8 mouse cellular contexts compared by ENCODE assay signal in genomic region chr13:9094186-9094980, GRCm38 (mm10). TPM values are rescaled to one million over a fixed set of nuclear protein-coding genes. Genes with fewer than 3 reads are reported as not detected.
A peak's percentile ranks its signal among the peaks of the same experiment; 100 is the strongest.
DNase-seq lines count a peak whose midpoint lies in the region; ATAC-seq and TF ChIP-seq lines count a peak whose summit lies in the region.

No protein-coding gene starts in this region.

- peak in 1 of 2 experiments; percentile 14 for DNase-seq in layer of hippocampus, adult 2 months (ENCODE audit: low spot score in 2 of 2)
- DNase-seq in layer of hippocampus, adult 18-20 months (ENCODE audit: low spot score in 2 of 2), result no peak
- no peak for DNase-seq in hindbrain, embryonic 14.5 days (ENCODE audit: low spot score)
- peak; percentile 95 for DNase-seq in midbrain, embryonic 11.5 days (ENCODE audit: low spot score, missing footprints)

- H3K27ac ChIP-seq in layer of hippocampus, adult 2 months, result peak overlapping the region; percentile 93
- H3K27ac ChIP-seq in bone marrow macrophage, adult 2 months (ENCODE audit: insufficient read depth, low read depth, low read length), result peak overlapping the region; percentile 90
- peak overlapping the region; percentile 58 for H3K27ac ChIP-seq in forebrain, embryonic 16.5 days (ENCODE audit: low read length)
- H3K27ac ChIP-seq in hindbrain, embryonic 14.5 days, result peak overlapping the region; percentile 90
- peak overlapping the region; percentile 92 for H3K27ac ChIP-seq in limb, embryonic 13.5 days
- peak overlapping the region; percentile 62 for H3K27ac ChIP-seq in midbrain, embryonic 11.5 days (ENCODE audit: low read depth, low read length)
- H3K27ac ChIP-seq in stomach, embryonic 14.5 days (ENCODE audit: low read length), result peak overlapping the region; percentile 98

- H3K9me3 ChIP-seq in forebrain, embryonic 16.5 days (ENCODE audit: control insufficient read depth, low read length), result no peaks in the 10 kb centered on the region
- H3K9me3 ChIP-seq in hindbrain, embryonic 14.5 days (ENCODE audit: control insufficient read depth, low read length), result no peaks in the 10 kb centered on the region
- no peaks in the 10 kb centered on the region for H3K9me3 ChIP-seq in limb, embryonic 13.5 days
- H3K9me3 ChIP-seq in midbrain, embryonic 11.5 days (ENCODE audit: control insufficient read depth, low read length), result no peaks in the 10 kb centered on the region
- H3K9me3 ChIP-seq in stomach, embryonic 14.5 days (ENCODE audit: control insufficient read depth, low read depth, low read length), result no peaks in the 10 kb centered on the region

- H3K4me1 ChIP-seq in bone marrow macrophage, adult 2 months (ENCODE audit: control insufficient read depth, insufficient read depth, low read length), result peaks cover 19% of the 10 kb centered on the region
- H3K4me1 ChIP-seq in forebrain, embryonic 16.5 days (replicated peaks; ENCODE audit: control insufficient read depth, insufficient read depth, low read length), result peaks cover 21% of the 10 kb centered on the region
- peaks cover 26% of the 10 kb centered on the region for H3K4me1 ChIP-seq in hindbrain, embryonic 14.5 days (replicated peaks; ENCODE audit: control insufficient read depth, insufficient read depth, low read length)
- peaks cover 21% of the 10 kb centered on the region for H3K4me1 ChIP-seq in limb, embryonic 13.5 days
- H3K4me1 ChIP-seq in midbrain, embryonic 11.5 days (ENCODE audit: control insufficient read depth, insufficient read depth, low read length), result peaks cover 6% of the 10 kb centered on the region
- peaks cover 9% of the 10 kb centered on the region; the same call in 1 of the 2 replicates for H3K4me1 ChIP-seq in stomach, embryonic 14.5 days (ENCODE audit: control insufficient read depth, insufficient read depth, low read length)

- TF ChIP-seq POLR2A in bone marrow macrophage, adult 2 months (IDR thresholded peaks at IDR 0.05; ENCODE audit: borderline replicate concordance, low read depth, low read length), result no peak

- no peaks in the 10 kb centered on the region for H3K36me3 ChIP-seq in forebrain, embryonic 16.5 days (ENCODE audit: control insufficient read depth, insufficient read depth)
- H3K36me3 ChIP-seq in hindbrain, embryonic 14.5 days (replicated peaks; ENCODE audit: control insufficient read depth, insufficient read depth), result no peaks in the 10 kb centered on the region
- H3K36me3 ChIP-seq in limb, embryonic 13.5 days, result no peaks in the 10 kb centered on the region
- no peaks in the 10 kb centered on the region for H3K36me3 ChIP-seq in midbrain, embryonic 11.5 days (ENCODE audit: control insufficient read depth, insufficient read depth, low read length)
- H3K36me3 ChIP-seq in stomach, embryonic 14.5 days (ENCODE audit: control insufficient read depth, insufficient read depth, low read length), result no peaks in the 10 kb centered on the region

- peak overlapping the region; percentile 90 for H3K4me3 ChIP-seq in layer of hippocampus, adult 2 months
- H3K4me3 ChIP-seq in bone marrow macrophage, adult 2 months (ENCODE audit: insufficient read depth, low read length), result peak overlapping the region; percentile 96
- peak overlapping the region; percentile 71 for H3K4me3 ChIP-seq in forebrain, embryonic 16.5 days (replicated peaks; ENCODE audit: low read length)
- H3K4me3 ChIP-seq in hindbrain, embryonic 14.5 days (replicated peaks; ENCODE audit: low read length), result peak overlapping the region; percentile 97
- H3K4me3 ChIP-seq in limb, embryonic 13.5 days, result peak overlapping the region; percentile 99
- H3K4me3 ChIP-seq in midbrain, embryonic 11.5 days (ENCODE audit: low read depth, low read length), result peak overlapping the region; percentile 99
- H3K4me3 ChIP-seq in stomach, embryonic 14.5 days (ENCODE audit: low read depth, low read length), result peak overlapping the region; percentile 99

- H3K4me2 ChIP-seq in forebrain, embryonic 16.5 days (ENCODE audit: low read length), result peak overlapping the region; percentile 78
- H3K4me2 ChIP-seq in hindbrain, embryonic 14.5 days (replicated peaks), result peak overlapping the region; percentile 98
- H3K4me2 ChIP-seq in limb, embryonic 13.5 days (replicated peaks), result peak overlapping the region; percentile 89
- peak overlapping the region; percentile 67 for H3K4me2 ChIP-seq in midbrain, embryonic 11.5 days
- peak overlapping the region; percentile 61 for H3K4me2 ChIP-seq in stomach, embryonic 14.5 days (replicated peaks; ENCODE audit: low read depth, low read length)

- H3K27me3 ChIP-seq in forebrain, embryonic 16.5 days (replicated peaks; ENCODE audit: control insufficient read depth, insufficient read depth, low read length), result no peaks in the 10 kb centered on the region
- H3K27me3 ChIP-seq in hindbrain, embryonic 14.5 days (ENCODE audit: control insufficient read depth, insufficient read depth, low read length), result no peaks in the 10 kb centered on the region
- H3K27me3 ChIP-seq in limb, embryonic 13.5 days, result no peaks in the 10 kb centered on the region
- H3K27me3 ChIP-seq in midbrain, embryonic 11.5 days (ENCODE audit: control insufficient read depth, insufficient read depth, low read length), result no peaks in the 10 kb centered on the region
- no peaks in the 10 kb centered on the region for H3K27me3 ChIP-seq in stomach, embryonic 14.5 days (ENCODE audit: control insufficient read depth, insufficient read depth, low read length)

- TF ChIP-seq CTCF in layer of hippocampus, adult 2 months (conservative IDR thresholded peaks at IDR 0.05), result no peak
- TF ChIP-seq CTCF in bone marrow macrophage, adult 2 months (IDR thresholded peaks at IDR 0.05; ENCODE audit: low read depth, low read length), result no peak

- WGBS in forebrain, embryonic 16.5 days, result under 1% methylated on average over 51 of the region's 63 CpGs
- WGBS in hindbrain, embryonic 14.5 days, result under 1% methylated on average over 57 of the region's 63 CpGs
- WGBS in limb, embryonic 13.5 days, result under 1% methylated on average over 62 of the region's 63 CpGs
- under 1% methylated on average over 46 of the region's 63 CpGs for WGBS in midbrain, embryonic 11.5 days
- WGBS in stomach, embryonic 14.5 days, result under 1% methylated on average over 63 of the region's 63 CpGs

- peak overlapping the region; percentile 75 for H3K9ac ChIP-seq in forebrain, embryonic 16.5 days (replicated peaks; ENCODE audit: low read depth, low read length)
- H3K9ac ChIP-seq in hindbrain, embryonic 14.5 days, result peak overlapping the region; percentile 91
- peak overlapping the region; percentile 98 for H3K9ac ChIP-seq in limb, embryonic 13.5 days
- peak overlapping the region; percentile 93 for H3K9ac ChIP-seq in midbrain, embryonic 11.5 days (ENCODE audit: low read length)
- peak overlapping the region; percentile 96 for H3K9ac ChIP-seq in stomach, embryonic 14.5 days (replicated peaks; ENCODE audit: low read depth, low read length)

- ATAC-seq in forebrain, embryonic 16.5 days, result peak; percentile 47
- ATAC-seq in hindbrain, embryonic 14.5 days (ENCODE audit: low FRiP score), result peak; percentile 43
- peak; percentile 49 for ATAC-seq in limb, embryonic 13.5 days (ENCODE audit: low FRiP score, low read depth)
- ATAC-seq in midbrain, embryonic 11.5 days (ENCODE audit: low FRiP score), result peak; percentile 67
- peak; percentile 57 for ATAC-seq in stomach, embryonic 14.5 days (ENCODE audit: insufficient number of reproducible peaks, insufficient read depth, low FRiP score, low read depth)

RNA-seq across cellular contexts. Expression of gene Larp4b, which starts 0.7 kb away (rescaled TPM):
- 10 to 100 TPM; 72.7 to 76.8 TPM for total RNA-seq in layer of hippocampus, adult 2 months (2021)
- 10 to 100 TPM; 68.0 to 70.3 TPM for total RNA-seq in layer of hippocampus, adult 18-20 months (2021)
- 51.6 and 54.1 TPM in 2 replicates for polyA plus RNA-seq in bone marrow macrophage, adult 2 months (2012; ENCODE audit: insufficient read depth, insufficient read length, missing spikeins)
- polyA plus RNA-seq in forebrain, embryonic 16.5 days (2015; fragmentation: Nextera tagmentation; extraction: Ambion mirVana), result 42.4 and 46.2 TPM in 2 replicates
- polyA plus RNA-seq in hindbrain, embryonic 14.5 days (2014; fragmentation: Nextera tagmentation; extraction: Ambion mirVana), result 48.0 and 52.7 TPM in 2 replicates
- 29.6 and 31.0 TPM in 2 replicates for polyA plus RNA-seq in limb, embryonic 13.5 days (2015; fragmentation: Nextera tagmentation; extraction: Ambion mirVana)
- polyA plus RNA-seq in midbrain, embryonic 11.5 days (2014; fragmentation: Nextera tagmentation; extraction: Ambion mirVana), result 36.9 and 37.7 TPM in 2 replicates
- polyA plus RNA-seq in stomach, embryonic 14.5 days (2014; fragmentation: Nextera tagmentation; extraction: Ambion mirVana), result 50.7 and 53.1 TPM in 2 replicates
